Mouse (Mus musculus): ENCODE measurements at regions not wholly inside any gene's neighbourhood (a gene's known extent, or its start where the extent isn't known, plus 50 kb on each side); places are given as distances from the start of the nearest gene placed in this dataset.

DNA sequence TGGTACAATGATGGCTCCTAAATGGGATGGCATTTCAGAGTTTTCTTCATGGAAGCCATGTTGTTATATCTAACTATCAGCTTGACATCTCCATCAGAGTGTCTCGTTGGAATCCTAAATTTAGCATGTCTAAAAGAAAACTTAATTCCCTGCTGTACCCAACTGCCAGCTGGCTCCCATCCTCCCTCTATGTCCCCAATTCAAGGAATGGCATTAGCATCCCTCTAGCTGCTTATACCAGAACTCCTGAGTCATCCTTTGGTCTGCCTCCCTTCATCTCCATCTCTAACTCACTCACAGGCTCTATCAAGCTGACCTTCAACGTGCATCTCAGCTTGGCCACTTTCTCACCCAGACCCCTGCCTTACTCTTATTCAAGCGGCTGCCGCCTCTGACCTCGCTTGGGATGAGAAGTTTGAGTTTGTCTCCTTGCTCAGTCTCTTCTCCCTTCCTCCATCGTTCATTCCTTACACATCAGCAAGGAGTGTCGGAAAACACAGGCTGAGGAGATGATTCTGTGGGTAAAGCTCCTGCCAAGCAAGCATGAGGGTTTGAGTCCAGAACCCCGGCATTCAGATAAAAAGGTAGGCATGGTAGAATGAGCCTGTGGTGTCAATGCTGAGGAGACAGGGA is 88.9 kb downstream of the Emp1 start:
- H3K4me3 ChIP-seq (replicated peaks; ENCODE audit: low read length): no peak overlapping the region
- WGBS: 93% methylated on average over 8 of the region's 8 CpGs
- ATAC-seq (ENCODE audit: low FRiP score): no peak
- no peak for DNase-seq (ENCODE audit: low spot score)
- H3K4me1 ChIP-seq (replicated peaks; ENCODE audit: control insufficient read depth, insufficient read depth, low read length): no peaks in the 10 kb centered on the region
- H3K4me2 ChIP-seq (replicated peaks): no peak overlapping the region
- no peak overlapping the region for H3K9ac ChIP-seq
- H3K27me3 ChIP-seq (ENCODE audit: control insufficient read depth, insufficient read depth, low read length): no peaks in the 10 kb centered on the region
- H3K9me3 ChIP-seq (ENCODE audit: control insufficient read depth, low read length): peaks cover 6% of the 10 kb centered on the region; the same call in 1 of the 2 replicates
- no peaks in the 10 kb centered on the region for H3K36me3 ChIP-seq (replicated peaks; ENCODE audit: control insufficient read depth, insufficient read depth)
- no peak overlapping the region for H3K27ac ChIP-seq

DNA sequence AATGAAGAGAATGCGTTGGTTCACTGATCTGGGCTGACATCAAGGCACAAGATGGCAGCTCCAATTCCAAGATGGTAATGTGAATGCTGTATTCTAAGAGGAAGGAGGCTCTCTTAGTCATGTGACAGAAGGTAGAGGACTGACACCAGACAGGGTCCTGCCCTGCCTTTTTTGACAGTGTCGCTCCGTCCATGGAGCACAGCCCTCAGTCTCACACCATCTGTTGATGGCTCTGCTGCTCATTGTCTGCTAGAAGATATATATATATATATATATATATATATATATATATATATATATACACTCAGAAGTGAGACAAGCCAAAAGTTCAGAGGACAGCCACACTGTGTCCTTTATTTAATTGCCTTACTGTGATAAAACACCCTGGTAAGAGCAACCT is 90.7 kb downstream of the Emp1 start:
- no peaks in the 10 kb centered on the region for H3K4me1 ChIP-seq (replicated peaks; ENCODE audit: control insufficient read depth, insufficient read depth, low read length)
- ATAC-seq (ENCODE audit: low FRiP score) (no peak), DNase-seq (ENCODE audit: low spot score) (no peak)
- no peaks in the 10 kb centered on the region for H3K36me3 ChIP-seq (replicated peaks; ENCODE audit: control insufficient read depth, insufficient read depth)
- H3K9me3 ChIP-seq (ENCODE audit: control insufficient read depth, low read length): peaks cover 6% of the 10 kb centered on the region; the same call in 1 of the 2 replicates
- H3K4me2 ChIP-seq (replicated peaks): no peak overlapping the region
- H3K27ac ChIP-seq: no peak overlapping the region
- no peak overlapping the region for H3K4me3 ChIP-seq (replicated peaks; ENCODE audit: low read length)
- WGBS: 91% methylated on average over 3 of the region's 3 CpGs
- no peaks in the 10 kb centered on the region for H3K27me3 ChIP-seq (ENCODE audit: control insufficient read depth, insufficient read depth, low read length)
- H3K9ac ChIP-seq: no peak overlapping the region

DNA sequence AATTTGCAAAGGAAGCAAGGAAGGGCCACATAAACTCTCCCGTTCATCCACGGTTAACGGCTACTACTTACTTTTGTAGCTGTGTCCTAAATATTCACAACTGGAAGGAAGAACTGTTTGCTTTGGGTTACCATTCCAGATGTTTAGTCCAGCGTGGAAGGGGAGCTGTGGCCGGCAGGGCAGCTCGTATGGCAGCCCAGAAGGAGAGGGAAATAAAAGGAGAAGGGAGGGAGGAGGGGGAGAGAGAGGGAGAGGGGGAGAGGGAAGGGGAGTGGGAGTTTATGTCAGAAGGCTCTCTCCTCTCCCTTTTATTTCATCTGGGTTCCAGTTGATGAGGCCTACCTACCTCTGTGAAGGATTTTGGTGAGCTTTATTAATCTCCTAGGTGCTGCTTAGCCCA is 110.2 kb downstream of the Emp1 start:
- Histone ChIP-seq H3K36me3 (replicated peaks; ENCODE audit: control insufficient read depth, insufficient read depth) (no peaks in the 10 kb centered on the region), H3K4me3 (replicated peaks; ENCODE audit: low read length) (no peak overlapping the region), H3K27me3 (ENCODE audit: control insufficient read depth, insufficient read depth, low read length) (no peaks in the 10 kb centered on the region), H3K4me2 (replicated peaks) (no peak overlapping the region), H3K9me3 (ENCODE audit: control insufficient read depth, low read length) (no peaks in the 10 kb centered on the region), H3K9ac (no peak overlapping the region), H3K27ac (no peak overlapping the region), H3K4me1 (replicated peaks; ENCODE audit: control insufficient read depth, insufficient read depth, low read length) (no peaks in the 10 kb centered on the region)
- no peak for ATAC-seq (ENCODE audit: low FRiP score)
- DNase-seq (ENCODE audit: low spot score): no peak
- 49% methylated on average over 6 of the region's 6 CpGs for WGBS

DNA sequence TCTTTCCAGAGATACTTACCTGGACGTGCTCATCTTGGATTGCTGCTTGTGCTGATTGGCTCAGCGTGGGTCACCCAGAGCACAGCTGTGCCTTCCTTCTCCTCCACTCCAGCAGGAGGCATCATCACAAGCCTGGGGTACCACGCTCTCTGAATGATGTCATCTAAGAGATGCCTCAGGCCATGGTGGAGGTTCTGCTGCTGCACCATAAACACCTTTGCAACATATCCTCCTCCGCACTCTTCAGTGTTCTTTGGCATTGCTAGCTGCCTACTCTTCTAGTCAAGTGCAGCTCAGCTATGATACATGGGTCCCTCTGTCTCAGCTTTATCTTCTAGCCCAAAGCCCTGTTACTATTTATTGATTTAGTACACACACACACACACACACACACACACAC is 110.8 kb downstream of the Emp1 start:
- no peak for ATAC-seq (ENCODE audit: low FRiP score)
- Histone ChIP-seq H3K4me2 (replicated peaks) (no peak overlapping the region), H3K4me1 (replicated peaks; ENCODE audit: control insufficient read depth, insufficient read depth, low read length) (no peaks in the 10 kb centered on the region), H3K27ac (no peak overlapping the region), H3K27me3 (ENCODE audit: control insufficient read depth, insufficient read depth, low read length) (no peaks in the 10 kb centered on the region), H3K36me3 (replicated peaks; ENCODE audit: control insufficient read depth, insufficient read depth) (no peaks in the 10 kb centered on the region), H3K4me3 (replicated peaks; ENCODE audit: low read length) (no peak overlapping the region), H3K9me3 (ENCODE audit: control insufficient read depth, low read length) (no peaks in the 10 kb centered on the region), H3K9ac (no peak overlapping the region)
- DNase-seq (ENCODE audit: low spot score): no peak
- WGBS: 93% methylated on average over 4 of the region's 4 CpGs

DNA sequence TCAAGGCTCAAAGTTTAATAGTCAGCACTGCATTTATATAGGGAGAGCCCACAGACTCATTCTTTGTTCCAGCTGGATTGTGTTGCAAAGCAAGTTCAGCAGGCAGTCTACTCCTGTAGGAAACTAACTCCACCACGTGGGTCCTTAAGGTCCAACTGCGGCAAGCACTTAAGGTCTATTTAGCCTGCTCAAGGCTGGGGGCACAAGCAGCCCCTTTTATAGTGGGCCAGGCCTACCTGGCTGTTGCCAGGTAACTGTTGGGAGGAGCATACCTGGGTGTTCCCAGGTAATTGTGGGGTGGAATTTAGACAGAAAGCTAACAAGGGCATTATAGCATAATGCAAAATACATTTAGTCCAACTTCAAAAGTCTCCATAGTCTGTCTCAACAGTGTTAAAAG is 126.5 kb downstream of the Emp1 start:
- H3K27me3 ChIP-seq (ENCODE audit: control insufficient read depth, insufficient read depth, low read length): no peaks in the 10 kb centered on the region
- H3K27ac ChIP-seq: no peak overlapping the region
- no peaks in the 10 kb centered on the region for H3K36me3 ChIP-seq (replicated peaks; ENCODE audit: control insufficient read depth, insufficient read depth)
- ATAC-seq (ENCODE audit: low FRiP score): no peak
- no peak for DNase-seq (ENCODE audit: low spot score)
- no peaks in the 10 kb centered on the region for H3K9me3 ChIP-seq (ENCODE audit: control insufficient read depth, low read length)
- H3K9ac ChIP-seq: no peak overlapping the region
- no peak overlapping the region for H3K4me2 ChIP-seq (replicated peaks)
- H3K4me3 ChIP-seq (replicated peaks; ENCODE audit: low read length): no peak overlapping the region
- no peaks in the 10 kb centered on the region for H3K4me1 ChIP-seq (replicated peaks; ENCODE audit: control insufficient read depth, insufficient read depth, low read length)
- 62% methylated on average over 2 of the region's 2 CpGs for whole genome bisulfite sequencing

DNA sequence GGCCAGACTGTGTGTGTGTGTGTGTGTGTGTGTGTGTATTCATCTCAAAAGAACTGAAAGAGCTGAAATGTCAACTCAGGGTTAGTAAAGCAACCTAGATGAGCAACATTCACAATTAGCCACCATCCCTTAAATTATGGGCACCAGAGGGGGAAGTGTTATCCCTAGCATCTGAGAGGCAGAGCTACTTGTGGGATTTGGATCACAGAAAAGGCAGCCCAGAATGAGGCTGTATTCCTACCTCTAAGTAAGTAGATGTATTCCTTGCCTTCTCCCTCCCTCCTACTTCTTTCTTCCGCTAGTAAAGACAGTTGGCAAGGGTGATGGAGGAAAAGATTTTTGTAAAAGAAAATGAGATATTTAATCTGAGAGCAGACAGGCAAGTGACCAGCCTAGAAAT is 131.6 kb downstream of the Emp1 start:
- Histone ChIP-seq H3K27me3 (ENCODE audit: control insufficient read depth, insufficient read depth, low read length) (no peaks in the 10 kb centered on the region), H3K9me3 (ENCODE audit: control insufficient read depth, low read length) (no peaks in the 10 kb centered on the region), H3K4me1 (replicated peaks; ENCODE audit: control insufficient read depth, insufficient read depth, low read length) (no peaks in the 10 kb centered on the region), H3K4me3 (replicated peaks; ENCODE audit: low read length) (no peak overlapping the region), H3K9ac (no peak overlapping the region), H3K36me3 (replicated peaks; ENCODE audit: control insufficient read depth, insufficient read depth) (no peaks in the 10 kb centered on the region), H3K4me2 (replicated peaks) (no peak overlapping the region), H3K27ac (no peak overlapping the region)
- ATAC-seq (ENCODE audit: low FRiP score) (no peak), DNase-seq (ENCODE audit: low spot score) (no peak)
- whole genome bisulfite sequencing: 100% methylated on average over 1 of the region's 1 CpGs

DNA sequence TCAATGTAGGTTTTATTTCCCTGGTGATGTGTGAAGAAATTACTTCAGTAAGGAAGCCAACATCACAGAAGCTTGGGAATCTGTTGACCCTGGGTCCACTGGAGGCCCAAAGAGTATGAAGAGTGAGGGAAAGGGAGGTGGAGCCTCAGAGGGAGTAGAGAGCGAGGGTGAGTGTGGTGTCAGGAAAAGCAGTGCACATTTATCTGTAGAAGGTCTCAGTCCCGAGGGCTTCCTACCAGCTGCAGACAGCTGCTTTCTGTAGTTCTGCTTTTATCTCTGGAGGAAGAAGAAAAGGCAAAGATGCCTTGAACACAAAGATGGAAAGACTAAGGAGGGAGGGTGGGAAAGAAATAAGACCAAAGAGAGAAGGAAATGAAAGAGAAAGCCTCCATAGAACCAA is 133.5 kb downstream of the Emp1 start:
- ATAC-seq (ENCODE audit: low FRiP score) (no peak), DNase-seq (ENCODE audit: low spot score) (no peak)
- H3K4me2 ChIP-seq (replicated peaks): no peak overlapping the region
- no peak overlapping the region for H3K4me3 ChIP-seq (replicated peaks; ENCODE audit: low read length)
- 72% methylated on average over 2 of the region's 2 CpGs for WGBS
- H3K9me3 ChIP-seq (ENCODE audit: control insufficient read depth, low read length): no peaks in the 10 kb centered on the region
- H3K9ac ChIP-seq: no peak overlapping the region
- no peaks in the 10 kb centered on the region for H3K27me3 ChIP-seq (ENCODE audit: control insufficient read depth, insufficient read depth, low read length)
- H3K27ac ChIP-seq: no peak overlapping the region
- no peaks in the 10 kb centered on the region for H3K36me3 ChIP-seq (replicated peaks; ENCODE audit: control insufficient read depth, insufficient read depth)
- no peaks in the 10 kb centered on the region for H3K4me1 ChIP-seq (replicated peaks; ENCODE audit: control insufficient read depth, insufficient read depth, low read length)

DNA sequence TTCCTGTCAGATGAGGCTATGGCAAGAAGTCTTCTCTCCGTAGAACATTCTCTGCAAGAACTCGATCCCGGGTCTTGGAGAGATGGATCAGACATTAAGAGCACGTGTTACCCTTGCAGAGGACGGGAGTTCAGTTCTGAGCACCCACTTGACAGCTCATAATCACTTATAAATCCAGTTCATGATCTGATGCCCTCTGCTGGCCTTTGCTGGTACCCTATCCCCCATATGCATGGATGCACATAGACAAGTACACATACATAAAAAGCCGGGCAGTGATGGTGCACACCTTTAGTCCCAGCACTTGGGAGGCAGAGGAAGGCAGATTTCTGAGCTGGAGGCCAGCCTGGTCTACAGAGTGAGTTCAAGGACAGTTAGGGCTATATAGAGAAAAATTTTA is 136.2 kb downstream of the Emp1 start:
- Histone ChIP-seq H3K4me3 (replicated peaks; ENCODE audit: low read length) (no peak overlapping the region), H3K27me3 (ENCODE audit: control insufficient read depth, insufficient read depth, low read length) (no peaks in the 10 kb centered on the region), H3K27ac (no peak overlapping the region), H3K4me1 (replicated peaks; ENCODE audit: control insufficient read depth, insufficient read depth, low read length) (no peaks in the 10 kb centered on the region), H3K9ac (no peak overlapping the region), H3K4me2 (replicated peaks) (no peak overlapping the region), H3K9me3 (ENCODE audit: control insufficient read depth, low read length) (no peaks in the 10 kb centered on the region), H3K36me3 (replicated peaks; ENCODE audit: control insufficient read depth, insufficient read depth) (no peaks in the 10 kb centered on the region)
- ATAC-seq (ENCODE audit: low FRiP score): no peak
- no peak for DNase-seq (ENCODE audit: low spot score)
- WGBS: 93% methylated on average over 6 of the region's 6 CpGs

DNA sequence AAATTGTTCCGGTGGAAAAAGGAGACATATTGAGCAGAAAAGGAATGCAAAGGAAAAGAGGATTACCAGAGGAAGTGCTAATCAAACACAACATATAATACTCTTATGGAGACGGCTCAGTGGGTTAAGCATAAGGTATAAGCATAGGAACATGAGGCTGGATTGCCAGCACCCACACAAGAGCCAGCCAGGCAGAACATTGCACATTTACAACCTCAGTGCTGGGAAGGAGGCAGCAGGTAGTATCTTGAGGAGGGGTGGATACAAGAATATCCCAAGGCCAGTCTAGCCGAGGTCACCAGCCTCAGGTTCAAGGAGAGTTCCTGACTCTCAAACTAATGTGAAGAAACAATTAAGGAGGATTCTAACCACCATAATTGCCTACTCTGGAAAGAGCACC is 138.0 kb downstream of the Emp1 start:
- no peak overlapping the region for H3K27ac ChIP-seq
- H3K9me3 ChIP-seq (ENCODE audit: control insufficient read depth, low read length): no peaks in the 10 kb centered on the region
- no peaks in the 10 kb centered on the region for H3K4me1 ChIP-seq (replicated peaks; ENCODE audit: control insufficient read depth, insufficient read depth, low read length)
- H3K9ac ChIP-seq: no peak overlapping the region
- H3K36me3 ChIP-seq (replicated peaks; ENCODE audit: control insufficient read depth, insufficient read depth): no peaks in the 10 kb centered on the region
- no peak overlapping the region for H3K4me3 ChIP-seq (replicated peaks; ENCODE audit: low read length)
- H3K4me2 ChIP-seq (replicated peaks): no peak overlapping the region
- H3K27me3 ChIP-seq (ENCODE audit: control insufficient read depth, insufficient read depth, low read length): no peaks in the 10 kb centered on the region
- WGBS: 72% methylated on average over 3 of the region's 3 CpGs
- DNase-seq (ENCODE audit: low spot score): no peak
- ATAC-seq (ENCODE audit: low FRiP score): no peak

DNA sequence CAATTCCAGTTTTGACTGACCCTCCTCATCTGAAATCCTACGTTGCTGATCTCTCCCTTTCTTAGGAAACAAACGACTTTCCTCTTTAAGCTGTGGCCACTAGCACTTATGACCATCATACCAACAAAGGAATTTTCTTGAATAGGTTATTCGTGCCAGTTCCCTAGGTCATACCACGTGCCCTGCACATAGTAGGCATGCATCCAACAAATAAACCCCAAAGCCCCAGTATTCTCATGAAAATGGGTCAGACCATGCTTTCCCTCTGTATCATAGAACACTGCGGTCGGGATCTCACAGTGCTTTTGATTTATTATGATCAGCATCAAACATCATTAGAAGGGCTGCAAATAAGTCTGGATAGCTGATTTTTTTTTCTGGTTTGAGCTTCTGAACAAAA is 139.4 kb downstream of the Emp1 start:
- DNase-seq (ENCODE audit: low spot score) (no peak), ATAC-seq (ENCODE audit: low FRiP score) (no peak)
- H3K4me1 ChIP-seq (replicated peaks; ENCODE audit: control insufficient read depth, insufficient read depth, low read length): no peaks in the 10 kb centered on the region
- no peaks in the 10 kb centered on the region for H3K9me3 ChIP-seq (ENCODE audit: control insufficient read depth, low read length)
- no peaks in the 10 kb centered on the region for H3K36me3 ChIP-seq (replicated peaks; ENCODE audit: control insufficient read depth, insufficient read depth)
- no peak overlapping the region for H3K9ac ChIP-seq
- H3K27ac ChIP-seq: no peak overlapping the region
- no peaks in the 10 kb centered on the region for H3K27me3 ChIP-seq (ENCODE audit: control insufficient read depth, insufficient read depth, low read length)
- no peak overlapping the region for H3K4me3 ChIP-seq (replicated peaks; ENCODE audit: low read length)
- WGBS: 80% methylated on average over 6 of the region's 6 CpGs
- no peak overlapping the region for H3K4me2 ChIP-seq (replicated peaks)
